In genomic region chr11:100544832-100545745, GRCm38 (mm10) we compare ENCODE assay signal across 8 mouse cellular contexts. TPM values are rescaled to one million over a fixed set of nuclear protein-coding genes. Genes with fewer than 3 reads are reported as not detected.
DNase-seq lines count a peak whose midpoint lies in the region; ATAC-seq and TF ChIP-seq lines count a peak whose summit lies in the region.

Ttc25 (plus strand) TSS chr11:100545607.

- peak within 1 kb of the TSS; percentile 84 for H3K4me2 ChIP-seq in forebrain, embryonic 16.5 days (ENCODE audit: low read length)
- peak within 1 kb of the TSS; percentile 75 for H3K4me2 ChIP-seq in lung, embryonic 14.5 days

- H3K36me3 ChIP-seq in E14TG2a.4 (ENCODE audit: insufficient read depth, low read length) = no peaks in the 10 kb centered on the region
- H3K36me3 ChIP-seq in forebrain, embryonic 16.5 days (ENCODE audit: control insufficient read depth, insufficient read depth) = no peaks in the 10 kb centered on the region
- no peaks in the 10 kb centered on the region for H3K36me3 ChIP-seq in lung, embryonic 14.5 days (ENCODE audit: insufficient read depth)
- H3K36me3 ChIP-seq in thymus, adult 2 months (ENCODE audit: control insufficient read depth, insufficient read depth, low read length) = no peaks in the 10 kb centered on the region

- no peaks in the 10 kb centered on the region for H3K27me3 ChIP-seq in E14TG2a.4 (ENCODE audit: insufficient read depth, low read length)
- no peaks in the 10 kb centered on the region for H3K27me3 ChIP-seq in forebrain, embryonic 16.5 days (replicated peaks; ENCODE audit: control insufficient read depth, insufficient read depth, low read length)
- no peaks in the 10 kb centered on the region for H3K27me3 ChIP-seq in lung, embryonic 14.5 days (ENCODE audit: insufficient read depth, low read length)
- H3K27me3 ChIP-seq in thymus, adult 2 months (ENCODE audit: control insufficient read depth, insufficient read depth, low read length) = no peaks in the 10 kb centered on the region

- peaks cover 62% of the 10 kb centered on the region for H3K4me1 ChIP-seq in E14TG2a.4 (replicated peaks; ENCODE audit: low read depth, low read length)
- peaks cover 8% of the 10 kb centered on the region for H3K4me1 ChIP-seq in brown adipose tissue, adult 24 weeks (ENCODE audit: control insufficient read depth, insufficient read depth, insufficient read length, low read length)
- peaks cover 10% of the 10 kb centered on the region for H3K4me1 ChIP-seq in forebrain, embryonic 16.5 days (replicated peaks; ENCODE audit: control insufficient read depth, insufficient read depth, low read length)
- H3K4me1 ChIP-seq in lung, embryonic 14.5 days (ENCODE audit: insufficient read depth) = 0 out of 2 replicates have a peak, but pooled peaks cover 5% of the 10 kb centered on the region
- H3K4me1 ChIP-seq in olfactory bulb, adult 2 months (ENCODE audit: control insufficient read depth, insufficient read depth, low read length) = peaks cover 8% of the 10 kb centered on the region
- peaks cover 10% of the 10 kb centered on the region for H3K4me1 ChIP-seq in thymus, adult 2 months (replicated peaks; ENCODE audit: control insufficient read depth, insufficient read depth, low read length)

- H3K4me3 ChIP-seq in E14TG2a.4 (replicated peaks; ENCODE audit: low read length) = peak within 1 kb of the TSS; percentile 81
- H3K4me3 ChIP-seq in brown adipose tissue, adult 24 weeks (ENCODE audit: insufficient read depth, low read depth, low read length) = peak within 1 kb of the TSS; percentile 59
- peak within 1 kb of the TSS; percentile 51 for H3K4me3 ChIP-seq in forebrain, embryonic 16.5 days (replicated peaks; ENCODE audit: low read length)
- H3K4me3 ChIP-seq in layer of hippocampus, adult 2 months = peak within 1 kb of the TSS; percentile 57
- peak within 1 kb of the TSS; percentile 47 for H3K4me3 ChIP-seq in lung, embryonic 14.5 days (ENCODE audit: low read depth, low read length)
- peak within 1 kb of the TSS; percentile 53 for H3K4me3 ChIP-seq in olfactory bulb, adult 2 months (ENCODE audit: insufficient read depth, low read depth, low read length)
- H3K4me3 ChIP-seq in thymus, adult 2 months (ENCODE audit: control insufficient read depth, insufficient read depth, low read length) = peak within 1 kb of the TSS; percentile 35

- intact Hi-C loops in heart, postnatal 36 days (cut with DNase I) = no loop called here

- WGBS in forebrain, embryonic 16.5 days = 3% methylated on average over 28 of the region's 28 CpGs
- WGBS in lung, embryonic 14.5 days = 4% methylated on average over 28 of the region's 28 CpGs
- WGBS in olfactory bulb, adult 2 months = 4% methylated on average over 28 of the region's 28 CpGs
- WGBS in thymus, adult 2 months = 13% methylated on average over 28 of the region's 28 CpGs

- H3K27ac ChIP-seq in brown adipose tissue, adult 24 weeks (replicated peaks; ENCODE audit: low read depth, low read length) = peak within 1 kb of the TSS; percentile 22
- peak within 1 kb of the TSS; percentile 62 for H3K27ac ChIP-seq in forebrain, embryonic 16.5 days (ENCODE audit: low read length)
- peak within 1 kb of the TSS; percentile 85 for H3K27ac ChIP-seq in layer of hippocampus, adult 2 months
- H3K27ac ChIP-seq in lung, embryonic 14.5 days (ENCODE audit: low read depth) = peak within 1 kb of the TSS; percentile 80
- 0 out of 2 replicates have a peak within 1 kb of the TSS, but pooled peaks have one; percentile 33 for H3K27ac ChIP-seq in olfactory bulb, adult 2 months (ENCODE audit: insufficient read depth, low read depth, low read length)
- no peak within 1 kb of the TSS for H3K27ac ChIP-seq in thymus, adult 2 months (ENCODE audit: control insufficient read depth, insufficient read depth, low read length)

- peak; percentile 65; the same call in 1 of the 2 replicates for TF ChIP-seq POLR2A in olfactory bulb, adult 2 months (IDR thresholded peaks at IDR 0.05; ENCODE audit: insufficient read depth, low read depth, low read length)
- TF ChIP-seq POLR2A in thymus, adult 2 months (IDR thresholded peaks at IDR 0.05; ENCODE audit: control insufficient read depth, extremely low read depth, insufficient read depth, low read length, poor library complexity) = 0 out of 2 replicates have a peak, but pooled peaks have one; percentile 24

- no peaks in the 10 kb centered on the region for H3K9me3 ChIP-seq in E14TG2a.4 (ENCODE audit: low read length)
- H3K9me3 ChIP-seq in forebrain, embryonic 16.5 days (ENCODE audit: control insufficient read depth, low read length) = no peaks in the 10 kb centered on the region
- no peaks in the 10 kb centered on the region for H3K9me3 ChIP-seq in lung, embryonic 14.5 days (ENCODE audit: low read depth, low read length)

- peak; percentile 99 for ATAC-seq in forebrain, embryonic 16.5 days
- ATAC-seq in lung, embryonic 14.5 days (ENCODE audit: insufficient read depth) = peak; percentile 99

- no peak for TF ChIP-seq CTCF in E14TG2a.4 (conservative IDR thresholded peaks at IDR 0.05; ENCODE audit: low read length)
- peak; percentile 15; the same call in 1 of the 2 replicates for TF ChIP-seq CTCF in layer of hippocampus, adult 2 months (conservative IDR thresholded peaks at IDR 0.05)
- peak; percentile 31; the same call in 1 of the 2 replicates for TF ChIP-seq CTCF in lung, embryonic 14.5 days (IDR thresholded peaks at IDR 0.05; ENCODE audit: low read depth)
- TF ChIP-seq CTCF in olfactory bulb, adult 2 months (IDR thresholded peaks at IDR 0.05; ENCODE audit: insufficient read depth, low read depth, low read length) = no peak
- peak; percentile 51; the same call in 1 of the 2 replicates for TF ChIP-seq CTCF in thymus, adult 2 months (IDR thresholded peaks at IDR 0.05; ENCODE audit: borderline replicate concordance, control insufficient read depth, extremely low read depth, insufficient read depth, low read length, poor library complexity)

- peak within 1 kb of the TSS; percentile 61 for H3K9ac ChIP-seq in forebrain, embryonic 16.5 days (replicated peaks; ENCODE audit: low read depth, low read length)
- peak within 1 kb of the TSS; percentile 48 for H3K9ac ChIP-seq in lung, embryonic 14.5 days

- DNase-seq in heart, postnatal 36 days = peak; percentile 82 to 86
- peak; percentile 73 to 81 for DNase-seq in layer of hippocampus, adult 2 months (ENCODE audit: low spot score in 2 of 2)
- peak; percentile 96 for DNase-seq in lung, embryonic 14.5 days
- DNase-seq in thymus, adult 2 months = peak; percentile 77

RNA-seq across cellular contexts. Expression of gene Ttc25, which starts in this region (rescaled TPM):
- polyA plus RNA-seq in brown adipose tissue, adult 24 weeks (2012; ENCODE audit: insufficient read depth, insufficient read length, missing spikeins) = 28.0 and 35.4 TPM in 2 replicates
- polyA plus RNA-seq in forebrain, embryonic 16.5 days (2015; fragmentation: Nextera tagmentation; extraction: Ambion mirVana) = 1.0 and 2.0 TPM in 2 replicates
- total RNA-seq in heart, postnatal 36 days (2021) = under 1 TPM; 0.22 to 0.49 TPM
- 1 to 10 TPM; 1.3 to 1.7 TPM for total RNA-seq in layer of hippocampus, adult 2 months (2021)
- polyA plus RNA-seq in lung, embryonic 14.5 days (2014; fragmentation: Nextera tagmentation; extraction: Ambion mirVana) = 0.74 and 0.87 TPM in 2 replicates
- polyA plus RNA-seq in olfactory bulb, adult 2 months (2012; ENCODE audit: insufficient read depth, insufficient read length, low replicate concordance, missing spikeins) = not detected in 2 replicates
- 0.58 and 1.1 TPM in 2 replicates for polyA plus RNA-seq in thymus, adult 2 months (2012; rRNA removed)

Comparison
In these comparisons a context has a peak if more than half of its experiments do, and no peak if none do; other contexts are left out.
1. Peak in DNase-seq in heart, postnatal 36 days; RNA of the gene not detected or under 1 TPM.
2. Peak in DNase-seq, ATAC-seq, H3K4me3 ChIP-seq, H3K27ac ChIP-seq, H3K9ac ChIP-seq and H3K4me2 ChIP-seq in lung, embryonic 14.5 days; RNA of the gene not detected or under 1 TPM.
3. CTCF ChIP-seq: peak in layer of hippocampus, adult 2 months (single experiment), lung, embryonic 14.5 days (single experiment) and thymus, adult 2 months (single experiment); none in E14TG2a.4 (single experiment) and olfactory bulb, adult 2 months (single experiment).
4. Peak in every context shown above with its lines, with median percentiles within 50 percentile points of each other: H3K4me3 ChIP-seq and DNase-seq.